In genomic region chr14:121113785-121114184, GRCm38 (mm10) we compare ENCODE assay signal across 14 mouse cellular contexts.
A peak's percentile ranks its signal among the peaks of the same experiment; 100 is the strongest.
DNase-seq lines count a peak whose midpoint lies in the region; ATAC-seq and TF ChIP-seq lines count a peak whose summit lies in the region.
"Had no signal": no experiment of that assay in that cellular context is flagged by ENCODE, and none has a peak within 500 bp of the region (broad histone marks: within the 10 kb centered on the region; RNA-seq: fewer than 3 reads in every experiment).

No protein-coding gene starts in this region.

- no peak for TF ChIP-seq CTCF in cerebellum, adult 2 months (IDR thresholded peaks at IDR 0.05; ENCODE audit: borderline replicate concordance, insufficient read depth, low read depth, low read length)

- H3K9ac ChIP-seq in hindbrain, embryonic 15.5 days, result no peak overlapping the region
- H3K9ac ChIP-seq in hindbrain, embryonic 14.5 days, result no peak overlapping the region
- H3K9ac ChIP-seq: heart, embryonic 13.5 days had no signal

- H3K36me3 ChIP-seq in hindbrain, embryonic 15.5 days, result peaks cover 8% of the 10 kb centered on the region
- H3K36me3 ChIP-seq in hindbrain, embryonic 14.5 days (replicated peaks; ENCODE audit: control insufficient read depth, insufficient read depth), result peaks cover 9% of the 10 kb centered on the region; the same call in 1 of the 2 replicates

- DNase-seq in hindbrain, embryonic 14.5 days (ENCODE audit: low spot score), result no peak
- DNase-seq in cerebellum, adult 2 months, result peak; percentile 37 to 56
- peak; percentile 31 to 62 for DNase-seq in frontal cortex, postnatal 10 days (ENCODE audit: low spot score in 2 of 2)
- DNase-seq in left cerebral cortex, adult 9 months (ENCODE audit: low spot score in 2 of 2), result peak; percentile 59 to 63
- DNase-seq in lung, postnatal 4 days, result no peak
- DNase-seq: embryo, embryonic 11 days; lung, postnatal 14 days had no signal

- no peaks in the 10 kb centered on the region for H3K9me3 ChIP-seq in hindbrain, embryonic 15.5 days
- no peaks in the 10 kb centered on the region for H3K9me3 ChIP-seq in hindbrain, embryonic 14.5 days (ENCODE audit: control insufficient read depth, low read length)
- H3K9me3 ChIP-seq: heart, embryonic 13.5 days had no signal

- H3K4me2 ChIP-seq in hindbrain, embryonic 15.5 days, result no peak overlapping the region
- H3K4me2 ChIP-seq in hindbrain, embryonic 14.5 days (replicated peaks), result no peak overlapping the region
- H3K4me2 ChIP-seq: heart, embryonic 13.5 days had no signal

- ATAC-seq in hindbrain, embryonic 15.5 days (ENCODE audit: low FRiP score, low read depth), result peak; percentile 36; the same call in 1 of the 2 replicates
- no peak for ATAC-seq in hindbrain, embryonic 14.5 days (ENCODE audit: low FRiP score)
- no peak for ATAC-seq in inflammation-experienced regulatory T-cells, adult 6 months
- ATAC-seq in monocyte, adult 5-6 weeks (replicated peaks; ENCODE audit: insufficient number of reproducible peaks, low FRiP score, low TSS enrichment, poor library complexity, severe bottlenecking), result no peak
- ATAC-seq: intestine, postnatal 0 days; midbrain, embryonic 16.5 days; Patski had no signal

- TF ChIP-seq POLR2A in cerebellum, adult 2 months (IDR thresholded peaks at IDR 0.05; ENCODE audit: borderline replicate concordance, insufficient read depth, low read length), result no peak

- peaks cover 11% of the 10 kb centered on the region for H3K4me1 ChIP-seq in hindbrain, embryonic 15.5 days (replicated peaks)
- peaks cover 6% of the 10 kb centered on the region for H3K4me1 ChIP-seq in hindbrain, embryonic 14.5 days (replicated peaks; ENCODE audit: control insufficient read depth, insufficient read depth, low read length)
- H3K4me1 ChIP-seq in cerebellum, adult 2 months (ENCODE audit: control insufficient read depth, insufficient read depth, low read length), result peaks cover 7% of the 10 kb centered on the region

- H3K27ac ChIP-seq in hindbrain, embryonic 15.5 days (replicated peaks), result no peak overlapping the region
- H3K27ac ChIP-seq in hindbrain, embryonic 14.5 days, result no peak overlapping the region
- no peak overlapping the region for H3K27ac ChIP-seq in cerebellum, adult 2 months (ENCODE audit: insufficient read depth, low read length)
- H3K27ac ChIP-seq: heart, embryonic 13.5 days had no signal

- H3K27me3 ChIP-seq in hindbrain, embryonic 15.5 days, result no peaks in the 10 kb centered on the region
- H3K27me3 ChIP-seq in hindbrain, embryonic 14.5 days (ENCODE audit: control insufficient read depth, insufficient read depth, low read length), result no peaks in the 10 kb centered on the region
- no peaks in the 10 kb centered on the region for H3K27me3 ChIP-seq in cerebellum, adult 2 months (ENCODE audit: control insufficient read depth, insufficient read depth, low read length)
- H3K27me3 ChIP-seq: heart, embryonic 13.5 days; Patski had no signal

- H3K4me3 ChIP-seq in hindbrain, embryonic 15.5 days, result no peak overlapping the region
- no peak overlapping the region for H3K4me3 ChIP-seq in hindbrain, embryonic 14.5 days (replicated peaks; ENCODE audit: low read length)
- H3K4me3 ChIP-seq in cerebellum, adult 2 months (replicated peaks; ENCODE audit: insufficient read depth, low read depth, low read length), result no peak overlapping the region
- H3K4me3 ChIP-seq: heart, embryonic 13.5 days had no signal

- 67% methylated on average over 6 of the region's 6 CpGs for WGBS in hindbrain, embryonic 15.5 days
- 63% methylated on average over 6 of the region's 6 CpGs for WGBS in hindbrain, embryonic 14.5 days
- 37% methylated on average over 6 of the region's 6 CpGs for WGBS in cerebellum, adult 2 months

Comparison
In these comparisons a context has a peak if more than half of its experiments do, and no peak if none do; other contexts are left out.
1. DNase-seq: peak in cerebellum, adult 2 months (2 of 2), frontal cortex, postnatal 10 days (2 of 2) and left cerebral cortex, adult 9 months (2 of 2); none in hindbrain, embryonic 14.5 days (single experiment) and lung, postnatal 4 days (0 of 2).